Mouse (Mus musculus) cortical plate, adult 2 months (tissue): ENCODE measurements around the gene Pcnx3. TPM values are rescaled to one million over a fixed set of nuclear protein-coding genes. Genes with fewer than 3 reads are reported as not detected.

Experiments used
- H3K27ac ChIP-seq: fragments of 200-500 bp; 2 replicates; pipeline ENCODE4 v1.5.1; 2012; ENCODE audit warnings: low read length, control low read depth, inconsistent platforms; ENCODE audit not compliant: insufficient read depth
- H3K4me1 ChIP-seq: fragments of 200-500 bp; 2 replicates; pipeline ENCODE4 v1.6.1; 2011; ENCODE audit warnings: low read length; ENCODE audit not compliant: control insufficient read depth, insufficient read depth
- H3K4me3 ChIP-seq: fragments of 200-500 bp; 2 replicates; pipeline ENCODE4 v1.5.1; 2011; ENCODE audit warnings: mild to moderate bottlenecking, low read length, control low read depth; ENCODE audit not compliant: insufficient read depth
- CTCF ChIP-seq: fragments of 200-500 bp; IDR thresholded peaks from 2 replicates; pipeline ENCODE4 v1.5.1; 2011; ENCODE audit warnings: mild to moderate bottlenecking, control low read depth, low read length; ENCODE audit not compliant: insufficient read depth; ENCODE audit errors: extremely low read depth
- POLR2A ChIP-seq: fragments of 200-500 bp; IDR thresholded peaks from 2 replicates; pipeline ENCODE4 v1.6.1; 2011; ENCODE audit warnings: mild to moderate bottlenecking, low read length, control low read depth; ENCODE audit not compliant: insufficient read depth; ENCODE audit errors: extremely low read depth
- polyA plus RNA-seq: library from polyadenylated mRNA; depleted of rRNA; stranded (reverse); fragments of >200 nt; gene quantifications from 2 replicates; pipeline ENCODE4 v1.2.3, GENCODE M21; 2012

Gene Pcnx3
- polyA plus RNA-seq, 1 experiment = 60.8 TPM

- Histone ChIP-seq H3K4me1 (no peaks in the 10 kb centered on the region), H3K27ac (peak overlapping the region; percentile 15), H3K4me3 (peak overlapping the region; percentile 9)
- TF ChIP-seq CTCF (no peak), POLR2A (peak; percentile 75)
Observed at GRCm38 (mm10) chr19:5648401-5649297, 40.1 kb downstream of the Pcnx3 start.

- TF ChIP-seq POLR2A (no peak), CTCF (no peak)
- no peaks in the 10 kb centered on the region for H3K4me1 ChIP-seq
- no peak overlapping the region for H3K4me3 ChIP-seq
- no peak overlapping the region for H3K27ac ChIP-seq
Observed at GRCm38 (mm10) chr19:5647791-5648190, 40.9 kb downstream of the Pcnx3 start.

DNA sequence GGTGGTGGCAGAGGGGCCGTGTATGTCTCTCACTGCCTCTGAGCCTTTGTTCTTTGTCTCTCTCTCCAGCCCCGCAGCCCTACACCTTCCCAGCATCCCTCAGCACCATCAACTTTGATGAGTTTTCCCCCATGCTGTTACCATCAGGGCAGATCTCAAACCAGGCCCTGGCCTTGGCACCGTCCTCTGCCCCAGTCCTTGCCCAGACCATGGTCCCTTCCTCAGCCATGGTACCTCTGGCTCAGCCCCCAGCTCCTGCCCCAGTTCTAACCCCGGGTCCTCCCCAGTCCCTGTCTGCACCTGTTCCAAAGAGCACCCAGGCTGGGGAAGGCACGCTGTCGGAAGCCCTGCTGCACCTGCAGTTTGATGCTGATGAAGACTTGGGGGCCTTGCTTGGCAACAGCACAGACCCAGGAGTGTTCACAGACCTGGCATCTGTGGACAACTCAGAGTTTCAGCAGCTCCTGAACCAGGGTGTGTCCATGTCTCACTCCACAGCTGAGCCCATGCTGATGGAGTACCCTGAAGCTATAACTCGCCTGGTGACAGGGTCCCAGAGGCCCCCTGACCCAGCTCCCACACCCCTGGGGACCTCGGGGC, 41.9 kb downstream of the Pcnx3 start:
- H3K27ac ChIP-seq = no peak overlapping the region
- TF ChIP-seq POLR2A = no peak
- no peak for TF ChIP-seq CTCF
- no peaks in the 10 kb centered on the region for H3K4me1 ChIP-seq
- H3K4me3 ChIP-seq = no peak overlapping the region

DNA sequence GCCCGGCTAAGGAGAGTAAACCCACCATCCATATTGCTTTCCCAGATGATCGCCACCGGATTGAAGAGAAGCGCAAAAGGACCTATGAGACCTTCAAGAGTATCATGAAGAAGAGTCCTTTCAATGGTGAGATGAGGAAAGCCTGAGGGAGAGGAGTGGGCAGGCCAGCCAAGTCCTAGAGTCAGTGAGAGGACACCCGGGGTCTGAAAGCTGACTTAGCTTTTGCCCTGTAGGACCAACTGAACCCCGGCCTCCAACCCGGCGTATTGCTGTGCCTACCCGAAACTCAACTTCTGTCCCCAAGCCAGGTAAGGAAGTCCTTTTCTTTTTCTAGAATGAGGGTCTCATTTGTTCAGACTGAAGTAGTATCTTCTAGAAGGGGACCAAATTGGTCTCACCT, 43.4 kb downstream of the Pcnx3 start:
- Histone ChIP-seq H3K4me1 (no peaks in the 10 kb centered on the region), H3K27ac (no peak overlapping the region), H3K4me3 (no peak overlapping the region)
- TF ChIP-seq POLR2A (no peak), CTCF (no peak)

DNA sequence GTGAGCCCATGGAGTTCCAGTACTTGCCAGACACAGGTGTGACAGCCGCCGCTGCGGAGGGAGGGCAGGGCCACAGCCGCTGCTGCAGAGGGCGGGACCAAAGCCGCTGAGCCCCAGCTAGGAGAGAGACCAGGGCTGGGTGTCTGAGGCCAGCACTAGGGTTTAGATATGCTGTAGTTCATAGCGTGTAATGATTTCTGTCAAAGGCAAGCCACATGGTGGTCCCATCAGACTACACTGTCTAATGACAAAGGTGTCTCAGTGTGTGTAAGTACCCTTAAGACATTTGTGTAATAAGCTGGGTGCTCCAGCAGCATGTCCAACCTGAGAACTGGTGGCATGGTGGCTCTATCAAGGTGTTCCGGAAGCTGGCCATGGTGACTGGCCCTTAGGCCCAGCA, 47.1 kb downstream of the Pcnx3 start:
- TF ChIP-seq CTCF (no peak), POLR2A (no peak)
- Histone ChIP-seq H3K4me1 (peaks cover 5% of the 10 kb centered on the region; the same call in 1 of the 2 replicates), H3K4me3 (no peak overlapping the region), H3K27ac (no peak overlapping the region)

DNA sequence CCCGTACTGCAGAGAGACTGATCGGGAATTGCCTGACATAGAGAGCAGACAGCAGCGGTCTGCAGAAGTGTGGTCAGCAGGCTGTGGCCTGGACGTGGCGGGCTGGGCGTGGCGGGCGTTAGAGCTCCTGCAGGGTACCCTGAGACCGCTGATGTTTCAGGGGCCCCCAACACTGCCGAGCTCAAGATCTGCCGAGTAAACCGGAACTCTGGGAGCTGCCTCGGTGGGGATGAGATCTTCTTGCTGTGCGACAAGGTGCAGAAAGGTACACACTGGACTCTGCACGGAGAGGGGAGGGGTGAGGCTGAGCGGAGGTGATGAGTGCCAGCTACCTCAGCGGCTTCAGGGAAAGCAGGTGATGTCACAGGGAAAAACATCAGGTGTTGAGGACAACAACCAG, 47.7 kb downstream of the Pcnx3 start:
- Histone ChIP-seq H3K4me1 (peaks cover 5% of the 10 kb centered on the region; the same call in 1 of the 2 replicates), H3K4me3 (no peak overlapping the region), H3K27ac (no peak overlapping the region)
- TF ChIP-seq CTCF = no peak
- peak; percentile 8; the same call in 1 of the 2 replicates for TF ChIP-seq POLR2A

DNA sequence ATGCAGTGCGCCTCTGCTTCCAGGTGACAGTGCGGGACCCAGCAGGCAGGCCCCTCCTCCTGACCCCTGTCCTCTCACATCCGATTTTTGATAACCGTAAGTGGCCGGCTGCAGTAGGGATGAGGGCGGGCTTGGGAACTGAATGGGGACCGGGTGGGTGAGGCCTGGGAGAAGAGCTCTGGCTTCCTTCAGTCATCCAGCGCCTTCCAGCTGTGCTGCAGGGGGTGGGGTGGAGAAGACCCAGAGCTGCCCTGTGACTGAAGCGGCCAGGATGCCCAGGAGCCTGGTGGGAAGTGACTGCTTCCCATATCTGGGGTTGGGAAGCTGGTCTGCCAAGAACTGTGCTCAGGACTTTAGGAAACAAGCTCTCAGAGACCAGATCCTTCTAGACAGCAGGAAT, 48.4 kb downstream of the Pcnx3 start:
- no peak for TF ChIP-seq POLR2A
- H3K27ac ChIP-seq = no peak overlapping the region
- H3K4me1 ChIP-seq = peaks cover 5% of the 10 kb centered on the region; the same call in 1 of the 2 replicates
- H3K4me3 ChIP-seq = no peak overlapping the region

DNA sequence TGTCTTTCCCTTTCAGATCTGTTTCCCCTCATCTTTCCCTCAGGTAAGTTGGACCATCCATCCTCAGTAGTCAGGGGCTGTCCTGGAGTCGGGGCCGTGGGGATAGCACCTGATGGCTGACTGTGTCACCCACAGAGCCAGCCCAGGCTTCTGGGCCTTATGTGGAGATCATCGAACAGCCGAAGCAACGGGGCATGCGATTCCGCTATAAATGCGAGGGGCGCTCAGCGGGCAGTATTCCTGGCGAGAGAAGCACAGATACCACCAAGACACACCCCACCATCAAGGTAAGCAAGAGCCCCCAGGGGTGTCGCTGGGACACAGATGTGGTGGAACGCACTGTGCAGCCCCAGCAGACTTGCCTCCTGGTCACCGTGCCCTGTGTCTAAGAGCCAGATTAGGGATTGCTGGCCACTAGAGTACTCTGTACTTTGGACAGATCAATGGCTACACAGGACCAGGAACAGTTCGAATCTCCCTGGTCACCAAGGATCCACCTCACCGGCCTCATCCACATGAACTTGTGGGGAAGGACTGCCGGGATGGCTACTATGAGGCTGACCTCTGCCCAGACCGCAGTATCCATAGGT, 50.2 kb downstream of the Pcnx3 start:
- Histone ChIP-seq H3K27ac (no peak overlapping the region), H3K4me3 (peak overlapping the region; percentile 98), H3K4me1 (peaks cover 5% of the 10 kb centered on the region; the same call in 1 of the 2 replicates)
- TF ChIP-seq CTCF (no peak), POLR2A (no peak)

DNA sequence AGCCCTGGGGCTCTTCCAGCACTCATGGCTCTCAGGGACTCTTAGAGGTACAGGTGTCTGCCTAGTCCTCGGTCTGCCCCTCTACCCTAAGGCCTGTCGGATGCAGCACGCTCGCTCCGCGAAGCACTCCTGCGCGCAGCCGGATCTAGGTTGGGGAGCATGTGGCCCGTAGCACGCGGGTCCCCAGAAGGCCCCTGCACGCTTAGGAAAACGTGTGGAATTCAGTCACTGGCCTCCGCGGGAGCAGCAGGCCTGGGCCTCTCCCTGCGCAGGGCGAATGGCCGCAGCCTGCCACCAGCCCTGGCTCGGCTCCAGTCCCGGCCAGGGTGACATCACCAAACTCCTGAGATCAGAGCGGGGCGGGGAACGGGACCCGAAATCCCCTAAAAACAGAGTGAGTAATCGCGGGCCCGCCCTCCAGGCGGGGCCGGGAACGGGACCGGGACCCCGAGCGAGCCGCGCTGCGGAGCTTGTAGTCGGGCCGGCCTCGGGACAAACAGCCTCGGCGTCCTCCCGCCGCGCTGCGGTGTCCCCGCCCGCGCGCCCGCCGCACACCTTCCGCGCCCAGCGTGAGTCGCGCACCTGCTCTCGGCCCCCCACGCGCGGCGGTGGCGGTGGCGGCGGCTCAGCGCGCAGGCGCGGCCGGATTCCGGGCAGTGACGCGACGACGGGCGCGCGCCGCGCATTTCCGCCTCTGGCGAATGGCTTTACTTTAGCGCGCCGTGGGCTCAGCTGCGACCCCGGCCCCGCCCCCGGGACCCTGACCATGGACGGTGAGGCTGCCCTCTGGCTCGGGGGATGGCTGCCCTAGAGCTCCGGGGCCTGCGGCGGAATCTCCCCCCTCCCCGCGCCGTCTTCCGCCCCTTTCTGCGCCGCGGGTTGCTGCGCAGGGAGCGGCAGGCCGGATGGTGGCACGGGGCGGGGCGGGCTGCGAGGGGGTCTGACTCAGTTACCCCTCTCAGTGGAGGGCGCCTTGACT, 51.4 kb downstream of the Pcnx3 start, which contains the start of gene Rela:
Rela (plus strand) TSS at position 415 of the 979 bp plus-strand sequence.
- peak within 1 kb of the TSS; percentile 94 for H3K27ac ChIP-seq
- TF ChIP-seq CTCF (no peak), POLR2A (peak; percentile 41; the same call in 1 of the 2 replicates)

More for the DNA sequence above, 51.4 kb downstream of the Pcnx3 start, which contains the start of gene Rela:
- peaks cover 5% of the 10 kb centered on the region; the same call in 1 of the 2 replicates for H3K4me1 ChIP-seq
- peak within 1 kb of the TSS; percentile 98 for H3K4me3 ChIP-seq
